Mouse (Mus musculus) frontal cortex, postnatal 10 days (tissue): ENCODE results near the gene Miga2.
A peak's percentile ranks its signal among the peaks of the same experiment; 100 is the strongest.

Source experiments
- DNase-seq, 2 experiments: peaks; one replicate each; pipeline ENCODE4 v3.0.0; 2022; ENCODE audit warnings: low spot score in 2 of 2, mixed read lengths in 1 of 2

The Miga2 gene

DNA sequence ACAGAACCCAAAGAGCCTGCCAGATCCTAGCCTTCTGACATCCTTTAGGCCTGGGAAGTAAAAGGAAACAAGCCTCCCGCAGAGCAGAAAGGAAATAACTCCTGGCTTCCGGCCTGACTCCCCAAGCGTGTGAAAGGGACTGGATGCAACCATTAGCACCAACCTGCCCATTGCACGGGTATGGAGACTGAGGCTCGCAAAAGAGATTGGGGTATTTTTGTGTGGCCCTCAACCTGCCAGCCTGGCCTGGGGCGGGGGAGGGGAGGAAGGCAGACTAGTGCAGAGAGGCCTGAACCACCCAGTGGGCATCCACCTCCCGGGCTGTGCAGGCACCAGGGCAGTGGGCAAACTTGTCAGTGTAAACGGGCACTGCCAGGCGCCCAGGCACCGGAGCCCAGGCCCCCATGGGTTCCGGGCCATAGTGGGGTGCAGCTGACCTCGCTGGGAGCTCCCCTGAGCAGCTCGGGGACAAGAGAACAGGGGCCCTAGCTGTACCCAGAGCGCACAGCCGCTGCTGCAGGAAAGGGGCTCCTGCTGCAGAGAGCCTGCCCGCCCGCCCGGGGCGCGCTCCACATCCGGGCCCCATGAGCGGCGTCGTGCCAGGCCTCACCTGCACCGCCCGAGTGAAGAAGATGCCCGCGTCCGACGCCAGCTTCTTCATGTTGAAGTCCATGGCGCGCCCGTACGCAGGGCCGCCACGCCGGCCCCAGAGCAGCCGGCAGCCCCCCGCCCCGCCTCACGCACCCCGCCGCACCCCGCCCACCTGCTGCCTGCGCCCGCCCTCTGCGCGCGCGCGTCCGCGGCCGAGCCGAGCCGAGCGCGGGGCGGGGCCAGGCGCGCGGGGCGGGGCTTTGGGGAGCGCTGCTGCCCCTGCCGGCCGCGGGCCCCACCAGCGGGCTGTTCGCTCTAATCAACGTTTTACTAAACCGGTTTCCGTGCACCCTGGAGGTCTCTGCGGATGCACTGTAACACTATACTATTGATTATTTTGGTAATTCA is 5.2 kb upstream of the Miga2 start, which contains the start of gene Sh3glb2:
Gene Sh3glb2 (minus strand): TSS at position 805 of the 999 bp plus-strand sequence.
- peak; percentile 63 to 81 for DNase-seq

GRCm38 (mm10) chr2:30360626-30361025 is 3.4 kb upstream of the Miga2 start:
- no peak for DNase-seq

DNA sequence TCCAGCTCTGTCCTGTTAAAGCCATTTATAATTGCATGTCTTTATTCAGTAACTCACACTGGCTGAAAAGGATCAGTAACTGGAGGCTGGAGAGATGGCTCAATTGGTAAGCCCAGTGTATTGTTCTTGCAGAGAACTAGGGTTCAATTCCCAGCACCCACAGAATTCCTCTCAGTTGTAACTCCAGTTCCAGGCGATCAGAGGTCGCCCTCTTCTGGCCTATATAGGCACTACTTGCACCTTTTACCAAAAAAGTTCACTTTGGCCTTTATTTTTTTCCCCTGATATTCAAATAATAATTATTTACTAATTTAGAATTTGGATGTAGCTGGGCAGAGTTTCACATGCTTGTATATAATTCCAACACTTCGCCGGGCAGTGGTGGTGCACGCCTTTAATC is 1.2 kb upstream of the Miga2 start:
- DNase-seq, result no peak

DNA sequence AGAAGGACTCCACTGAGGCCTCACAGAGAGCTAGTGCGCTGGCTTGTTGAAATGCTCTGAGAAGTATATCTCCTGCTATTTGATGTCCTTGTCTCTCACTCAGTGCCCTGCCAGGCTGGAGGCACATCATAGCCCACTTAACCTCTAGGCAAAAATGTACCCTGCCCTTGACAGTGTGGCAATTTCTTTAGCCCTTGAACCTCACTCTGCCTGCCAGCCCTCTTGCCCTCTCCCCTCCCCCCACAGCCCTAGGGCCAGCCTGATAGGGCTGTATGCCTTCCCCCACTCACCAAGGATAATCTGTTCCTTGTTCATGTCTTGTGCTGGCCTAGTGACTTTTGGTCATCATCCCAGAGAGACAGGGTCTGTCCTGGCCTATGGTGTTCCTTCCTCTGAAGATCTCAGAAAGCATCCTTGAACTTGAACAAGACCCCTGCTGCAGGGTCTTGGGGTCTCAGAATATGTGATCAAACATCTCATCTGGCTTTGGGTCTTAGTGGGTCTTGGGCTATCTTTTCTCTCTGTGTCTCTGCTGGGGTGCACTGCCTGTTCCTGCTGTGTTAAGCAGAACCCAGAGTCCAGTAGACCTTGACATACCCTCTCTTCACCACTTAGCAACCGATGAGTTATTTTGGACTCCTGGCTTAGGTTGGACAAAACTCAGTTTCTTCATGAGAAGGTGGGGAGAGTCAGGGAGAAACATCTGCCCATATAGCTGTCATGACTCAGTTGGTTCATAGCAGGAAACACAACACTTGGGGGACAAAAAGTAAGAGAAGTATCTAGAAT is 1.4 kb downstream of the Miga2 start:
- DNase-seq, result no peak

DNA sequence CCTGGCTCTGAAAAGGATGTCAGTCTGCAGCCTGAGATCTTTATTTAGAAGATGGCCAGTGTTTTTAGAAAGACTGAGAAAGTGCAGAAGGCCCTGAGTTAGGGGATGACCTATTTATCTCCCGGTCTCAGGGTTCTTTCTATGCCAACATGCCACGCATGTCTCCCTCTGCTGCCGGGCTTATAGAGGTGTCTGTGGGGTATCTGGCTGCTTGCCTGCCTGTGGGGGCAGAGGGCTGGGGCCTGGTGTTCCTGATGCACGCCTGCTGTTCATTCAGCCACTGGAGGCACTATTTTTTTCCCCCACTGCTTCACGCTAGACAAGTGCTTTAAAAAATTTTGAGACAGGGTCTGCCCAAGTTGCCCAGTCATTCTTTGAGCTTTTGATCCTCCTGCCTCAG is 2.2 kb downstream of the Miga2 start:
- DNase-seq, result no peak

GRCm38 (mm10) chr2:30371544-30371943 is 7.5 kb downstream of the Miga2 start:
- no peak for DNase-seq

GRCm38 (mm10) chr2:30372726-30373125 is 8.7 kb downstream of the Miga2 start:
- DNase-seq, result no peak

DNA sequence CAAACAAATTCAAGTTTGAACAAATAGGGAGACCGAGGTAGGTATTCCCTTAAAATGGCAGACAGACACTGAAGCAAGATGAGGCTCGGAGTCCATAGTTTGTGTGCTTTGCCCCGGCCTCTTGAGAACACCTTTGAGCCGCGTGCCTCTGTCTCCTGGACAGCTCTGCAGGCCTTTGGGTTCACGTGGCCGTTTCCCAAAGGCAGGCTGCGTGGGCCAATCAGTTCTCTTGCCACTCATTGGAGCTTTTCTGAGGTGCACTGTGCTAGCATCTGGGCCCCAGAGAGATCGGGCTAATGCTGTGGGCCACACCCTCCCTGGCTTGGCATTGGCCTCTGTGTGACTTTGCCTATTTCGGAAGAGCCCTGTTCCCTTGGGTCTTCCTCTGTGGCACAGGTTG is 11.9 kb downstream of the Miga2 start:
- no peak for DNase-seq

GRCm38 (mm10) chr2:30377721-30378120 is 13.7 kb downstream of the Miga2 start:
- no peak for DNase-seq

- DNase-seq, result no peak
These were observed 15.3 kb downstream of the Miga2 start for GRCm38 (mm10) chr2:30379307-30379706.

DNA sequence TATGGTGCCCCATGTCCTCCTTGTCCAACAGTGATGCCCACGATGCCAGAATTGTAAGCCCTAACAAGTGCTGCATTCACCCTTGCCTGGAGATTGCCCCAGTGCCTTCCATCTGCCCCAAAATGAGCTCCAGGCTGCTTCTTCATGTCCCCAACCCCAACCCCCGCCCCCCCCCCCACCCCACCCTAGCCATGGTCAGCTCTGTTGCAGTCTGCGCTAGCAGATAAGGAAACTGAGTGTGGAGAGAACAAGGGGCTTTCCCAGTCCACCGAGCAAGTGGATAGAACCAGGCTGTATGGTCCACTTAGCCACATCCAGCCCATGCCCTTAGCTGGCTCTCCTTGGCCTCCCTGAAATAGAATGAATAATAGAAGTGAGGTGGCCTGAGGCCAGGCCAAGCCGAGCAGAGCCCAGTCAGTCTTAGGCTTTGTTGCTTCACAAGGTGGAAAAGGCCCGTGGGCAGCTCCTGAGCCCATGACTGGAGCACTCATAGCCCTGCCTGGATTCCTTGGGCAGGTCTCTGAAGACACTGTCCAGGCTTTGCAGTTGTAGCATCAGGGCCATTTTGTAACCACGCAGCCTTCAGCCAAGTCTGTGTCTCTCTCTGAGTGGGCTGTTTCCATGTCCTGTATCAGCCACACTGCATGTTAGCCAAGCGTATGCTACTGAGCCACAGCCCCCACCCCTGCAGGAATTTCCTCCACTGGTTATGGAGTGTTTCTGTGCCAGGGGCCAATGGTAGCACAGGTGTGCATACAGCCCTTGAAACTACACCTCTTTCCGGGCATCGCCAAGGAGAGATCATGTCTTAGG is 16.7 kb downstream of the Miga2 start:
- no peak for DNase-seq

DNA sequence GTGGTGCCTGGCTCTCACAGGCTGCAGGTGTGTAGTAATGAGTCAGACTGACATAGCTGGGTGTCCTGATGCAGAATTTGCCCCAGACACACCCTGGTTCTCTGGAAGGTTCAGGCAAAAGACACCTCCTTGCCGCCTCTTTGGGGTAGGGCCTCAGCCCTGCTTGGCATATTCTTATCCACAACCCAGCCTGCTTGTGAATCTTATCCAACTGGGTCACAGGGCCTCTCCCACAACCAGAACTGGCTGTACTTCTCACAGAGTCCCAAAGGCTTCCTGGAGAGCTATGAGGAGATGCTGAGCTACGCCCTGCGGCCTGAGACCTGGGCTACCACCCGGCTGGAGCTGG is 17.3 kb downstream of the Miga2 start:
- DNase-seq, result peak in 1 of 2 experiments; percentile 12

DNA sequence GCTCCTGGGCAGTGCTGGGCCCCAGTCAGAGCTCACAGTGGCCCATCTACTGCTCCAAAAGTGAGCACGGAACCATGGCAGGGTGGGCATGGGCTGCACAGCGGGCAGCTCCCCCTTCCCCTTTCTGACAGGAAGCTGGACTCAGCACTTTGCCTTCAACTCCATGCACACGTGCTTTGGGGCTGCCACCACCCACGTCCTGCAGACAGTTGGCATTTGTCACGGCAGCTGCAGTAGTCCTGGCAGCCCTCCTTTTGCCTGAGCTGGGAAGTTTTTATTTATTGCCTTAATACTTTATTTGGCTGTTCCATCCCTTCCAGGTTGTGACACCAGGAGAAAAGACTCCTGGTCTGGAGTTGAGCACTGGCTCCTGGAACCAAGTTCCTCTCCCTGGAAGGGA is 20.8 kb downstream of the Miga2 start:
- no peak for DNase-seq

DNA sequence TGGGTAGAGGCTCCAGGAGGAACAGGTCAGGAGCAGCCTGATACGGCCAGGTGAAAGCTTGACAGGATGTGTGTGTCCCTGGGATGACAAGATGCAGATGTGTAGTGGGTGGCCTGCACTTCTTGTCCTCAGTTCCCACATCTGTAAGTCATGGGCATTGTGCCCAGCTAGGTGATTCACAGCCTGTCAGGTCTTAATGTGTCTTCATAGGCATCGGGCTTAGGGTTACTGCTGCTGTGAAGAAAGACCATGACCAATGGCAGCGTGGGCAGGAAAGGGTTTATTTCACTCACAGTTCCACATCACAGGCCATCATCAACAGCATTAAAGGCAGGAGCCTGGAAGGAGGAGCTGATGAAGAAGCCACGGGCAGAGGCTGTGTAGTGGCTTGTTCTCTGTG is 21.6 kb downstream of the Miga2 start:
- DNase-seq, result no peak

DNA sequence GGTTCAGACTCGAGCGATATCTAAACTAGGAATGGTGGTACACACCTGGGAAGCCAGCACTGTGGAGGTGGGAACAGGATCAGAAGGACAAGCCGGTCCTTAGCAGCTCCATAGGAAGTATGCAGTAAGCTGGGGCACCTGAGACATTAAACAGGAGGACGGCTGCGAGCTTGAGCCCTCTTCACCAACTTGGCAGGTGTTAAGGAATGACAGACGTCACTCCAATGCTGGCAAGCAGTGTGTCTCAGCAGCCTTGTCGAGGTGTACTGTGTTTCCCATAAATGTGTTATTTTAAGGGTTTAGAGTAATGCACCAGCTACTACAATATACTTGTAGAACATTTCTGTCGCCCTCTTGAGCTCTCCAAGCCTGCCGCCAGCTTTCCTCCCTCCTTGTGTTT is 22.9 kb downstream of the Miga2 start:
- no peak for DNase-seq

DNA sequence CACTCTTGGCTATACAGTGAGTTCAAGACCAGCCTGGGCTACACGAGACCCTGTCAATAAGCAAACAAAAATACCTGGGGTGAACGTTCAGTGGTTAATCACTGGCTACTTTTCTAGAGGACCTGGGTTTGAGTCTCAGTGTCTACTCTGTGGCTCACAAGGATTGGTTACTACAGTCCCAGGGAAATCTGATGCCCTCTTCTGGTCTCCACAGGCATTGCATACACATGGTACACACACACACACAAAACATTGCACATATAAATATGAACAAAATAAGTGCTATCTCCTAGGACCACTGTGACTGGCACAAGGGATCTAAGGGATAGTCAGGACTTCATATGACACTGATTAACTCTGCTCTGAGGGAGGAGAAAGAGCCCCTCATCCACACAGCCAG is 25.0 kb downstream of the Miga2 start:
- DNase-seq, result no peak

DNA sequence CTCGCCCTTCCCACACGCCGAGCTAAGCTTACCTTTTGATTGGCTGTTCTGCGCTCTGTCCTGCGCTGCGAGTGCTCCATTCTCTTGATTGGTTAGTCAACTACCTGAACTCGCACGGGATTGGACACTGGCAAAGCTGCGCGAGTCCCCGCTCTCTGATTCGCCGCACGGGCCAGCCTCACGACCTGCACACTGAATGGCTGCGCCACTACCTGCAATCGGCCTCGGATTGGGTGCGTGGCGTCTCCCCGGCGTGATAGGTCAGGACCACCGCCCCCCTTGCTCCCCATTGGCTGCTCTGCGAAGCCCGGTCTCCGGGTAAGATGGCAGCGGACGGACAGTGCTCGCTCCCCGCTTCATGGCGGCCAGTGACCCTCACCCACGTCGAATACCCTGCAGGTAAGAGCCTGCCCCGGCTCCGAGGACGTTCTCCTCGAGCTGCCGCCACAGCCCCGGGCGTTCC is 28.1 kb downstream of the Miga2 start, which contains the start of gene Dolpp1:
Gene Dolpp1 (plus strand): TSS at position 141 of the 463 bp plus-strand sequence.
- peak; percentile 99 for DNase-seq

DNA sequence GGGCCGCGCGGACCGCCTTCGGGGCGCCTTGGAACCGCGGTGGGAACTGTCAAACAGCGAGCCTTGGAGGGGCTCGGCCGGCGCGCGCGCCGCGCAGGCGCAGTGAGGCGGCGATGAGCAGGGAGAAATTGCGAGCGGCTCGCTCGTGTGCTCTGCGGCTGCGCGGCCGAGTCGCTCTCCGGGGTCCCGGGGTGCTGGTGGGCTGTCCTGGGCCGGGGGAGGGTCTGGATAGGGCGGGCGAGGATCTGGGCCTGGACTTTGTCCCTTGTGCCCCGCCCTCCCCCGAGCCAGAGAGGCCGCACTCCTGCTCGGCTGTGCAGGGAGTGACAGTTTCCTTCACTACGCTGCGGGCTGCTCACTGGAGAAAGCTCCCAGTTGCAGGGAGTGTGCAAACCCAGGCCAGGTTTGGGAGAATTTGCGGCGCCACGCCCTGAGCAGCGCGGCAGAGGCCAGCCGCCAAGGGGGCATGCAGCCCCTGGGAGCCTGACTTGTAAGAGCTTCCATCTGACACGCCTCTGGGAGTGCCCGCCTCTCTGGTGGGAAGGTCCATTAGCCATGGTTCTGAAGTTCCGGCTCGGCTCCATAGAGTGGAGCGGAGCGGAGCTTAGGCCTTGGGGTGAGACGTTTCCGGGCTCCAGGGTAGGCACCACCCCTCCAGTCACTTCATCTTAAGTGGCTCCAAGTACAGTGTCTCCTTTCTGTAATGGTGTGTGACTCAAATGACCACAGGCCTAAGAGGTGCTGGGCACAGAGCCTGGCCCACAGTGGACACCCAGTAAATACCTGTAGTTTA is 28.7 kb downstream of the Miga2 start:
- no peak for DNase-seq

GRCm38 (mm10) chr2:30393370-30393656 is 29.3 kb downstream of the Miga2 start:
- no peak for DNase-seq

GRCm38 (mm10) chr2:30395757-30396156 is 31.7 kb downstream of the Miga2 start:
- DNase-seq, result no peak

GRCm38 (mm10) chr2:30396246-30396645 is 32.2 kb downstream of the Miga2 start:
- DNase-seq, result no peak
